1 mouse cellular context compared by ENCODE assay signal in the genomic region with DNA sequence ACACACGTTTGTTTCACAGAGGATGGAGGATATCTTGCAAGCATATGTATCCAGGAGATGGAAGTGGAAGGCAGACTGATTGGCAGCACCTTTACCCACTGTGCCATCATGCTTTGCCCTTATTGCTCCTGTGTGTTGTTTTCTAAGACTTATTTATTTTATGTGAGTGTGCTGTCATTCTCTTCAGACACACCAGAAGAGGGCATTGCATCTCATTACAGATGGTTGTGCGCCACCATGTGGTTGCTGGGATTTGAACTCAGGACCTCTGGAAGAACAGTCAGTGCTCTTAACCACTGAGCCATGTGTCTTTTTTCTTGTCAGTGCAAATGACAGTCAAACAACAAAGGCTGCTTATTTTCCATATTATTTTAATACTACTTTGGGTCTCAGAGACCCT.
TF ChIP-seq lines count a peak whose summit lies in the region.

No protein-coding gene starts in this region.

TF ChIP-seq in CH12.LX, 34 proteins besides CTCF, POLR2A, EP300 and RAD21 (continued from another document):
- TF ChIP-seq USF2 (conservative IDR thresholded peaks at IDR 0.05; ENCODE audit: low read depth, low read length): no peak
- no peak for TF ChIP-seq CHD2 (IDR thresholded peaks at IDR 0.05; ENCODE audit: low read length)
- TF ChIP-seq ZNF384 (IDR thresholded peaks at IDR 0.05; ENCODE audit: low read depth, low read length): no peak
- no peak for TF ChIP-seq JUND (conservative IDR thresholded peaks at IDR 0.05; ENCODE audit: low read depth, low read length)
- no peak for TF ChIP-seq SMC3 (IDR thresholded peaks at IDR 0.05; ENCODE audit: low read depth, low read length)
- TF ChIP-seq E2F4 (IDR thresholded peaks at IDR 0.05; ENCODE audit: insufficient replicate concordance, low read depth, low read length): no peak
TF ChIP-seq in CH12.LX: peak in this region for 0.
